Mouse (Mus musculus) kidney, adult 2 months (tissue): ENCODE results near the gene Krtap7-1.

Source experiments
- CTCF ChIP-seq: fragments of 200-500 bp; conservative IDR thresholded peaks from 2 replicates; pipeline ENCODE4 v1.5.1; 2011; ENCODE audit warnings: low read depth, mild to moderate bottlenecking, control low read depth, low read length, moderate library complexity, mixed read lengths; ENCODE audit not compliant: insufficient read depth, insufficient read length
- POLR2A ChIP-seq: fragments of 200-500 bp; IDR thresholded peaks from one replicate; pipeline ENCODE4 v1.6.1; 2011; ENCODE audit warnings: low read depth, low read length, control low read depth

- TF ChIP-seq CTCF (no peak), POLR2A (no peak)
Measured at GRCm38 (mm10) chr16:89520091-89520490, 12.0 kb upstream of the Krtap7-1 start.
